Mouse (Mus musculus) hindbrain, postnatal 0 days (tissue): ENCODE results near the gene Tmem63c. TPM values are rescaled to one million over a fixed set of nuclear protein-coding genes. Genes with fewer than 3 reads are reported as not detected.
A peak's percentile ranks its signal among the peaks of the same experiment; 100 is the strongest.

ENCODE experiments used
- ATAC-seq: fragments of 200-750 bp; cut with Nextera tagmentation; 2 replicates; pipeline ENCODE4 v1.8.0; 2017; ENCODE audit warnings: mild to moderate bottlenecking, moderate TSS enrichment, moderate library complexity
- DNase-seq: peaks from one replicate; pipeline ENCODE4 v3.0.0-alpha.2; 2015; ENCODE audit warnings: low spot score
- H3K27ac ChIP-seq: fragments of 300-500 bp; sonication (generic); 2 replicates; pipeline ENCODE4 v1.5.1; 2014; ENCODE audit warnings: mild to moderate bottlenecking
- H3K27me3 ChIP-seq: fragments of 300-500 bp; sonication (generic); 2 replicates; pipeline ENCODE4 v1.6.1; 2014; ENCODE audit warnings: low read length, mixed read lengths; ENCODE audit not compliant: insufficient read depth
- H3K36me3 ChIP-seq: fragments of 300-500 bp; sonication (generic); 2 replicates; pipeline ENCODE4 v1.6.1; 2014; ENCODE audit warnings: low read length, mixed read lengths; ENCODE audit not compliant: insufficient read depth
- H3K4me1 ChIP-seq: fragments of 300-500 bp; sonication (generic); 2 replicates; pipeline ENCODE4 v1.6.1; 2014; ENCODE audit warnings: antibody characterized with exemption, low read length, mixed read lengths; ENCODE audit not compliant: insufficient read depth
- H3K4me2 ChIP-seq: fragments of 300-500 bp; sonication (generic); 2 replicates; pipeline ENCODE4 v1.6.1; 2014; ENCODE audit warnings: low read depth, mild to moderate bottlenecking, low read length, moderate library complexity, mixed read lengths
- H3K4me3 ChIP-seq: fragments of 300-500 bp; sonication (generic); 2 replicates; pipeline ENCODE4 v1.5.1; 2014; ENCODE audit warnings: low read length
- H3K9ac ChIP-seq: fragments of 300-500 bp; sonication (generic); replicated peaks from 2 replicates; pipeline ENCODE4 v1.6.1; 2014; ENCODE audit warnings: mild to moderate bottlenecking, low read length, moderate library complexity, mixed read lengths
- H3K9me3 ChIP-seq: fragments of 300-500 bp; sonication (generic); 2 replicates; pipeline ENCODE4 v1.6.1; 2016; ENCODE audit warnings: low read length, mixed read lengths
- CTCF ChIP-seq: IDR thresholded peaks from 2 replicates; pipeline ENCODE4 v1.5.1; 2016; ENCODE audit warnings: antibody characterized with exemption, control low read depth, low read depth
- WGBS: fragments of 180-500 bp; shearing (Covaris S2); extraction: QIAGEN DNeasy Blood & Tissue Kit; methylation state at CpG from one replicate; pipeline ENCODE4 v1.1.7; 2014; 5-methylcytosine and 5-hydroxymethylcytosine counted together
- microRNA-seq, 2 experiments: library from miRNA; unstranded; fragments of <30 nt; microRNA quantifications; one replicate each; pipeline ENCODE4; 2016
- polyA plus RNA-seq: library from polyadenylated mRNA; unstranded; fragments of >200 nt; fragmentation: Nextera tagmentation; extraction: Ambion mirVana; gene quantifications from 2 replicates; pipeline ENCODE4 v1.2.1, GENCODE M21; 2015
- total RNA-seq: library from RNA; depleted of rRNA; stranded (reverse); fragments of >200 nt; gene quantifications from 2 replicates; pipeline ENCODE4 v1.2.3, GENCODE M21; 2014; rRNA removed

The Tmem63c gene
- total and polyA plus RNA-seq, 2 experiments from 2014 or later = 8.6 to 25.7 TPM

DNA sequence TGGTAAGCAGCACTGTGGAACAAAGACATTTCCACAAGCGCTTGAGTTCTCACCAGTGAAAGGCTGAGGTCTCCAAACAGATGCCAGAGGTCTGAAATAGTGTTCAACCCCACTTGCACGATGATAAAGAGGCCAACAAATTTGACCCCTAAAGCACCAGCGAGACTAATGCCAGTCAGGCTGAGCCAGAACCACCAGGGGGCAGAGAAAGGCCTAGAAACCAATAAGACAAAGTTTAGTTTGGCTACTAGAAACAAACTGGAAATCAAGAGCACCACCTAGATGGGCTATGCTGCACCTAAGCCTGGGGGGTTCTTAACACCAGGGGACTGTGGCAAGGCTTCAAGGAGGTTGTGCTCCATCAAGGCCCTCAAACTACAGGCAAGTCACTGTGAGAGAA is 110.5 kb downstream of the Tmem63c start:
- no peak overlapping the region for H3K9ac ChIP-seq
- DNase-seq (peak; percentile 62), ATAC-seq (peak; percentile 38; the same call in 1 of the 2 replicates)
- no peaks in the 10 kb centered on the region for H3K9me3 ChIP-seq
- no peaks in the 10 kb centered on the region for H3K4me1 ChIP-seq
- H3K4me3 ChIP-seq = no peak overlapping the region
- H3K4me2 ChIP-seq = no peak overlapping the region
- TF ChIP-seq CTCF = peak; percentile 69
- H3K27me3 ChIP-seq = no peaks in the 10 kb centered on the region
- peaks cover 36% of the 10 kb centered on the region for H3K36me3 ChIP-seq
- WGBS = 35% methylated on average over 3 of the region's 3 CpGs
- H3K27ac ChIP-seq = no peak overlapping the region

GRCm38 (mm10) chr12:87132210-87132609 is 111.1 kb downstream of the Tmem63c start:
- H3K4me2 ChIP-seq = no peak overlapping the region
- no peaks in the 10 kb centered on the region for H3K27me3 ChIP-seq
- TF ChIP-seq CTCF = no peak
- H3K9me3 ChIP-seq = no peaks in the 10 kb centered on the region
- no peak overlapping the region for H3K27ac ChIP-seq
- DNase-seq = no peak
- H3K4me1 ChIP-seq = no peaks in the 10 kb centered on the region
- H3K36me3 ChIP-seq = peaks cover 36% of the 10 kb centered on the region
- ATAC-seq = no peak
- H3K9ac ChIP-seq = no peak overlapping the region
- H3K4me3 ChIP-seq = no peak overlapping the region
- WGBS = 84% methylated on average over 6 of the region's 6 CpGs

- Histone ChIP-seq H3K4me3 (no peak overlapping the region), H3K9ac (no peak overlapping the region), H3K36me3 (peaks cover 32% of the 10 kb centered on the region), H3K27me3 (no peaks in the 10 kb centered on the region), H3K4me2 (no peak overlapping the region), H3K4me1 (no peaks in the 10 kb centered on the region), H3K9me3 (no peaks in the 10 kb centered on the region), H3K27ac (no peak overlapping the region)
- ATAC-seq (no peak), DNase-seq (no peak)
- no peak for TF ChIP-seq CTCF
- WGBS = 91% methylated on average over 9 of the region's 9 CpGs
Measured at GRCm38 (mm10) chr12:87132784-87133183, 111.6 kb downstream of the Tmem63c start.

- Histone ChIP-seq H3K4me2 (no peak overlapping the region), H3K4me3 (no peak overlapping the region), H3K4me1 (no peaks in the 10 kb centered on the region), H3K9ac (no peak overlapping the region), H3K36me3 (peaks cover 14% of the 10 kb centered on the region; the same call in 1 of the 2 replicates), H3K9me3 (no peaks in the 10 kb centered on the region), H3K27me3 (no peaks in the 10 kb centered on the region), H3K27ac (peak overlapping the region; percentile 41)
- no peak for TF ChIP-seq CTCF
- DNase-seq (peak; percentile 49), ATAC-seq (peak; percentile 85)
- WGBS = 49% methylated on average over 15 of the region's 15 CpGs
Measured at GRCm38 (mm10) chr12:87137439-87138341, 116.5 kb downstream of the Tmem63c start.

GRCm38 (mm10) chr12:87138342-87138701 is 117.2 kb downstream of the Tmem63c start:
- no peaks in the 10 kb centered on the region for H3K9me3 ChIP-seq
- ATAC-seq = peak; percentile 54; the same call in 1 of the 2 replicates
- no peak for TF ChIP-seq CTCF
- no peak overlapping the region for H3K9ac ChIP-seq
- whole genome bisulfite sequencing = 26% methylated on average over 2 of the region's 2 CpGs
- H3K4me3 ChIP-seq = no peak overlapping the region
- peak; percentile 3 for DNase-seq
- H3K4me1 ChIP-seq = no peaks in the 10 kb centered on the region
- H3K4me2 ChIP-seq = no peak overlapping the region
- H3K27ac ChIP-seq = peak overlapping the region; percentile 41; the same call in 1 of the 2 replicates
- H3K27me3 ChIP-seq = no peaks in the 10 kb centered on the region
- peaks cover 8% of the 10 kb centered on the region; the same call in 1 of the 2 replicates for H3K36me3 ChIP-seq

GRCm38 (mm10) chr12:87138768-87139167 is 117.6 kb downstream of the Tmem63c start:
- H3K27ac ChIP-seq = no peak overlapping the region

More at GRCm38 (mm10) chr12:87138768-87139167, 117.6 kb downstream of the Tmem63c start:
- H3K9ac ChIP-seq = no peak overlapping the region
- H3K9me3 ChIP-seq = no peaks in the 10 kb centered on the region
- peaks cover 4% of the 10 kb centered on the region; the same call in 1 of the 2 replicates for H3K36me3 ChIP-seq
- no peak for DNase-seq
- H3K4me3 ChIP-seq = no peak overlapping the region
- TF ChIP-seq CTCF = no peak
- no peaks in the 10 kb centered on the region for H3K27me3 ChIP-seq
- no peak for ATAC-seq
- no peak overlapping the region for H3K4me2 ChIP-seq
- H3K4me1 ChIP-seq = no peaks in the 10 kb centered on the region
- 67% methylated on average over 1 of the region's 2 CpGs for WGBS

Small RNAs within 50 kb of the gene (microRNA-seq; reads per million reads assigned to microRNA genes)
- gene Gm25847 = 0 reads per million in 2 experiments

Other genes starting within 250 kb of the Tmem63c start
- 146 and 159 TPM in 2 replicates for gene Irf2bpl, start 136.5 kb upstream of the Tmem63c start, total RNA-seq
- 59.4 and 66.9 TPM in 2 replicates for gene Irf2bpl, start 136.5 kb upstream of the Tmem63c start, polyA plus RNA-seq
- 51.1 and 55.6 TPM in 2 replicates for gene Cipc, start 74.3 kb upstream of the Tmem63c start, total RNA-seq
- gene Cipc, start 74.3 kb upstream of the Tmem63c start, polyA plus RNA-seq = 27.6 and 29.6 TPM in 2 replicates
- gene Zdhhc22, start 30.9 kb upstream of the Tmem63c start, total RNA-seq = 38.6 and 39.4 TPM in 2 replicates
- 21.8 and 25.2 TPM in 2 replicates for gene Zdhhc22, start 30.9 kb upstream of the Tmem63c start, polyA plus RNA-seq
- gene Ngb, start 81.2 kb downstream of the Tmem63c start, total RNA-seq = 9.3 and 11.8 TPM in 2 replicates
- gene Ngb, start 81.2 kb downstream of the Tmem63c start, polyA plus RNA-seq = 9.1 and 9.4 TPM in 2 replicates
- gene Gstz1, start 125.8 kb downstream of the Tmem63c start, total RNA-seq = 56.3 and 61.1 TPM in 2 replicates
- 45.6 and 45.8 TPM in 2 replicates for gene Gstz1, start 125.8 kb downstream of the Tmem63c start, polyA plus RNA-seq
- 31.0 and 40.7 TPM in 2 replicates for gene Pomt2, start 126.6 kb downstream of the Tmem63c start, total RNA-seq
- gene Pomt2, start 126.6 kb downstream of the Tmem63c start, polyA plus RNA-seq = 12.0 and 12.4 TPM in 2 replicates
- gene Samd15, start 178.4 kb downstream of the Tmem63c start, total RNA-seq = 0.10 and 0.83 TPM in 2 replicates
- gene Samd15, start 178.4 kb downstream of the Tmem63c start, polyA plus RNA-seq = 2.3 TPM in 2 replicates
- 13.7 and 14.0 TPM in 2 replicates for gene Tmed8, start 179.1 kb downstream of the Tmem63c start, total RNA-seq
- 3.4 and 3.9 TPM in 2 replicates for gene Tmed8, start 179.1 kb downstream of the Tmem63c start, polyA plus RNA-seq
- gene Noxred1, start 217.4 kb downstream of the Tmem63c start, total RNA-seq = 0.84 TPM in 1 of 2 replicates, not detected in the other
- 0.48 TPM in 2 replicates for gene Noxred1, start 217.4 kb downstream of the Tmem63c start, polyA plus RNA-seq
- gene Vipas39, start 244.9 kb downstream of the Tmem63c start, total RNA-seq = 51.6 and 61.3 TPM in 2 replicates
- 49.8 and 50.5 TPM in 2 replicates for gene Vipas39, start 244.9 kb downstream of the Tmem63c start, polyA plus RNA-seq
- 75.0 and 102 TPM in 2 replicates for gene Ahsa1, start 245.1 kb downstream of the Tmem63c start, total RNA-seq
- gene Ahsa1, start 245.1 kb downstream of the Tmem63c start, polyA plus RNA-seq = 177 and 178 TPM in 2 replicates